Mouse (Mus musculus) heart, embryonic 12.5 days (tissue): ENCODE data around the gene Ell2. TPM values are rescaled to one million over a fixed set of nuclear protein-coding genes. Genes with fewer than 3 reads are reported as not detected.
A peak's percentile ranks its signal among the peaks of the same experiment; 100 is the strongest.

Experiments
- ATAC-seq: fragments of 200-750 bp; cut with Nextera tagmentation; 2 replicates; pipeline ENCODE4 v1.8.0; 2017; ENCODE audit warnings: moderate TSS enrichment, moderate library complexity; ENCODE audit not compliant: insufficient number of reproducible peaks, low FRiP score
- H3K27ac ChIP-seq: fragments of 300-500 bp; sonication (generic); 2 replicates; pipeline ENCODE4 v1.5.1; 2016; ENCODE audit warnings: mild to moderate bottlenecking, moderate library complexity; ENCODE audit not compliant: poor library complexity, severe bottlenecking
- H3K27me3 ChIP-seq: fragments of 300-500 bp; sonication (generic); replicated peaks from 2 replicates; pipeline ENCODE4 v1.6.1; 2016; ENCODE audit warnings: mild to moderate bottlenecking, moderate library complexity
- H3K36me3 ChIP-seq: fragments of 300-500 bp; sonication (generic); 2 replicates; pipeline ENCODE4 v1.6.1; 2016; ENCODE audit warnings: mild to moderate bottlenecking, moderate library complexity
- H3K4me1 ChIP-seq: fragments of 300-500 bp; sonication (generic); replicated peaks from 2 replicates; pipeline ENCODE4 v1.6.1; 2016; ENCODE audit warnings: mild to moderate bottlenecking
- H3K4me2 ChIP-seq: fragments of 300-500 bp; sonication (generic); 2 replicates; pipeline ENCODE4 v1.6.1; 2016; ENCODE audit warnings: mild to moderate bottlenecking, moderate library complexity
- H3K4me3 ChIP-seq: fragments of 300-500 bp; sonication (generic); 2 replicates; pipeline ENCODE4 v1.5.1; 2016; ENCODE audit warnings: mild to moderate bottlenecking
- H3K9ac ChIP-seq: fragments of 300-500 bp; sonication (generic); 2 replicates; pipeline ENCODE4 v1.6.1; 2016; ENCODE audit warnings: mild to moderate bottlenecking, moderate library complexity
- H3K9me3 ChIP-seq: fragments of 300-500 bp; sonication (generic); replicated peaks from 2 replicates; pipeline ENCODE4 v1.6.1; 2016; ENCODE audit warnings: mild to moderate bottlenecking, moderate library complexity
- WGBS: fragments of 180-500 bp; shearing (Covaris S2); methylation state at CpG from one replicate; pipeline ENCODE4 v1.1.7; 2016; 5-methylcytosine and 5-hydroxymethylcytosine counted together
- polyA plus RNA-seq: library from polyadenylated mRNA; unstranded; fragments of >200 nt; fragmentation: Nextera tagmentation; extraction: Ambion mirVana; gene quantifications from 2 replicates; pipeline ENCODE4 v1.2.1, GENCODE M21; 2016

Gene Ell2
- polyA plus RNA-seq, 1 experiment from 2014 or later, result 10.4 TPM

- Histone ChIP-seq H3K4me2 (no peak overlapping the region), H3K9me3 (no peaks in the 10 kb centered on the region), H3K27me3 (no peaks in the 10 kb centered on the region), H3K36me3 (no peaks in the 10 kb centered on the region), H3K9ac (no peak overlapping the region), H3K4me3 (no peak overlapping the region), H3K4me1 (0 out of 2 replicates have a peak, but pooled peaks cover 3% of the 10 kb centered on the region), H3K27ac (no peak overlapping the region)
- ATAC-seq, result no peak
- WGBS, result 87% methylated on average over 2 of the region's 2 CpGs
Observed at GRCm38 (mm10) chr13:75789061-75789834, 82.7 kb downstream of the Ell2 start.

GRCm38 (mm10) chr13:75790550-75791205, 84.1 kb downstream of the Ell2 start:
- Histone ChIP-seq H3K4me3 (no peak overlapping the region), H3K27ac (no peak overlapping the region), H3K9me3 (no peaks in the 10 kb centered on the region), H3K27me3 (no peaks in the 10 kb centered on the region), H3K4me2 (no peak overlapping the region), H3K4me1 (0 out of 2 replicates have a peak, but pooled peaks cover 3% of the 10 kb centered on the region), H3K36me3 (no peaks in the 10 kb centered on the region), H3K9ac (no peak overlapping the region)
- ATAC-seq, result no peak
- WGBS, result 67% methylated on average over 1 of the region's 1 CpGs

- no peak overlapping the region for H3K9ac ChIP-seq
- no peaks in the 10 kb centered on the region for H3K27me3 ChIP-seq
- H3K36me3 ChIP-seq, result no peaks in the 10 kb centered on the region
- no peak for ATAC-seq
- H3K4me2 ChIP-seq, result no peak overlapping the region
- no peaks in the 10 kb centered on the region for H3K9me3 ChIP-seq
- H3K4me1 ChIP-seq, result 0 out of 2 replicates have a peak, but pooled peaks cover 3% of the 10 kb centered on the region
- H3K4me3 ChIP-seq, result no peak overlapping the region
- WGBS, result 64% methylated on average over 6 of the region's 6 CpGs
- H3K27ac ChIP-seq, result no peak overlapping the region
Observed at GRCm38 (mm10) chr13:75793863-75794629, 87.5 kb downstream of the Ell2 start.

GRCm38 (mm10) chr13:75797369-75798141, 91.0 kb downstream of the Ell2 start:
- peak; percentile 97 for ATAC-seq
- peak overlapping the region; percentile 56 for H3K4me2 ChIP-seq
- no peak overlapping the region for H3K27ac ChIP-seq
- no peaks in the 10 kb centered on the region for H3K4me1 ChIP-seq
- no peaks in the 10 kb centered on the region for H3K27me3 ChIP-seq
- H3K9me3 ChIP-seq, result no peaks in the 10 kb centered on the region
- no peaks in the 10 kb centered on the region for H3K36me3 ChIP-seq
- H3K4me3 ChIP-seq, result peak overlapping the region; percentile 29
- H3K9ac ChIP-seq, result no peak overlapping the region
- WGBS, result 22% methylated on average over 18 of the region's 18 CpGs

GRCm38 (mm10) chr13:75798413-75799302, 92.1 kb downstream of the Ell2 start:
- 77% methylated on average over 7 of the region's 7 CpGs for whole genome bisulfite sequencing
- Histone ChIP-seq H3K9ac (no peak overlapping the region), H3K36me3 (no peaks in the 10 kb centered on the region), H3K4me2 (no peak overlapping the region), H3K4me1 (no peaks in the 10 kb centered on the region), H3K4me3 (no peak overlapping the region), H3K27me3 (no peaks in the 10 kb centered on the region), H3K27ac (no peak overlapping the region), H3K9me3 (no peaks in the 10 kb centered on the region)
- no peak for ATAC-seq

- no peaks in the 10 kb centered on the region for H3K36me3 ChIP-seq
- no peak overlapping the region for H3K9ac ChIP-seq
- H3K27me3 ChIP-seq, result no peaks in the 10 kb centered on the region
- ATAC-seq, result no peak
- no peak overlapping the region for H3K4me3 ChIP-seq
- WGBS, result 85% methylated on average over 3 of the region's 3 CpGs
- H3K4me1 ChIP-seq, result no peaks in the 10 kb centered on the region
- no peaks in the 10 kb centered on the region for H3K9me3 ChIP-seq
- H3K27ac ChIP-seq, result no peak overlapping the region
- no peak overlapping the region for H3K4me2 ChIP-seq
Observed at GRCm38 (mm10) chr13:75799421-75799820, 92.9 kb downstream of the Ell2 start.

GRCm38 (mm10) chr13:75807969-75808368, 101.4 kb downstream of the Ell2 start:
- Histone ChIP-seq H3K27ac (no peak overlapping the region), H3K4me1 (no peaks in the 10 kb centered on the region), H3K9ac (no peak overlapping the region), H3K27me3 (no peaks in the 10 kb centered on the region), H3K9me3 (no peaks in the 10 kb centered on the region), H3K4me3 (no peak overlapping the region), H3K36me3 (no peaks in the 10 kb centered on the region), H3K4me2 (no peak overlapping the region)
- 82% methylated on average over 1 of the region's 1 CpGs for WGBS
- no peak for ATAC-seq

GRCm38 (mm10) chr13:75809957-75810356, 103.4 kb downstream of the Ell2 start:
- Histone ChIP-seq H3K27me3 (no peaks in the 10 kb centered on the region), H3K4me2 (no peak overlapping the region), H3K4me1 (no peaks in the 10 kb centered on the region), H3K9me3 (no peaks in the 10 kb centered on the region), H3K4me3 (no peak overlapping the region), H3K9ac (no peak overlapping the region), H3K36me3 (no peaks in the 10 kb centered on the region), H3K27ac (no peak overlapping the region)
- no peak for ATAC-seq
- 76% methylated on average over 1 of the region's 1 CpGs for WGBS

- Histone ChIP-seq H3K4me2 (no peak overlapping the region), H3K9ac (no peak overlapping the region), H3K9me3 (no peaks in the 10 kb centered on the region), H3K27me3 (no peaks in the 10 kb centered on the region), H3K27ac (no peak overlapping the region), H3K36me3 (no peaks in the 10 kb centered on the region), H3K4me1 (no peaks in the 10 kb centered on the region), H3K4me3 (no peak overlapping the region)
- ATAC-seq, result no peak
- WGBS, result 85% methylated on average over 2 of the region's 2 CpGs
Observed at GRCm38 (mm10) chr13:75817183-75817582, 110.6 kb downstream of the Ell2 start.

- Histone ChIP-seq H3K27ac (no peak overlapping the region), H3K9me3 (no peaks in the 10 kb centered on the region), H3K4me2 (no peak overlapping the region), H3K9ac (no peak overlapping the region), H3K4me3 (no peak overlapping the region), H3K4me1 (no peaks in the 10 kb centered on the region), H3K36me3 (no peaks in the 10 kb centered on the region), H3K27me3 (no peaks in the 10 kb centered on the region)
- no peak for ATAC-seq
- 42% methylated on average over 3 of the region's 3 CpGs for WGBS
Observed at GRCm38 (mm10) chr13:75818486-75818885, 111.9 kb downstream of the Ell2 start.
